Mouse (Mus musculus) gastrocnemius, postnatal 25 days (tissue): ENCODE measurements around the gene Ints1. TPM values are rescaled to one million over a fixed set of nuclear protein-coding genes. Genes with fewer than 3 reads are reported as not detected.
A peak's percentile ranks its signal among the peaks of the same experiment; 100 is the strongest.

ENCODE experiments used
- DNase-seq: peaks from one replicate; pipeline ENCODE4 v3.0.0; 2022
- total RNA-seq, 2 experiments: library from RNA; stranded (reverse); gene quantifications; 1 replicate in 1 of 2; 2 replicates in 1 of 2; pipeline ENCODE4 v1.2.3; 2021

Ints1 gene
- total RNA-seq, 2 experiments from 2014 or later, result 25.6 to 32.1 TPM

GRCm38 (mm10) chr5:139801231-139801630 is 25.8 kb upstream of the Ints1 start:
- no peak for DNase-seq

GRCm38 (mm10) chr5:139799801-139800590 is 24.5 kb upstream of the Ints1 start:
- no peak for DNase-seq

GRCm38 (mm10) chr5:139799041-139799440 is 23.6 kb upstream of the Ints1 start:
- DNase-seq, result no peak

GRCm38 (mm10) chr5:139798168-139798900 is 22.9 kb upstream of the Ints1 start:
- no peak for DNase-seq

GRCm38 (mm10) chr5:139797473-139798167 is 22.1 kb upstream of the Ints1 start:
- peak; percentile 82 for DNase-seq

GRCm38 (mm10) chr5:139796900-139797299 is 21.4 kb upstream of the Ints1 start:
- peak; percentile 94 for DNase-seq

- DNase-seq, result no peak
Measured at GRCm38 (mm10) chr5:139796001-139796620, 20.6 kb upstream of the Ints1 start.

GRCm38 (mm10) chr5:139794938-139795337 is 19.5 kb upstream of the Ints1 start:
- DNase-seq, result peak; percentile 55

- DNase-seq, result no peak
Measured at GRCm38 (mm10) chr5:139794137-139794536, 18.7 kb upstream of the Ints1 start.

- peak; percentile 54 for DNase-seq
Measured at GRCm38 (mm10) chr5:139793338-139794089, 18.0 kb upstream of the Ints1 start.

GRCm38 (mm10) chr5:139792966-139793337 is 17.5 kb upstream of the Ints1 start:
- DNase-seq, result no peak

- no peak for DNase-seq
Measured at GRCm38 (mm10) chr5:139792159-139792775, 16.8 kb upstream of the Ints1 start.

- peak; percentile 97 for DNase-seq
Measured at GRCm38 (mm10) chr5:139791227-139792158, 16.0 kb upstream of the Ints1 start, which contains the start of gene Mafk. Mafk (plus strand) TSS chr5:139791513.

- no peak for DNase-seq
Measured at GRCm38 (mm10) chr5:139789466-139789865, 14.0 kb upstream of the Ints1 start.

GRCm38 (mm10) chr5:139781406-139781805 is 5.9 kb upstream of the Ints1 start:
- DNase-seq, result no peak

- no peak for DNase-seq
Measured at GRCm38 (mm10) chr5:139776966-139777365, 1.5 kb upstream of the Ints1 start.

GRCm38 (mm10) chr5:139768216-139768615 is 7.3 kb downstream of the Ints1 start:
- DNase-seq, result no peak

GRCm38 (mm10) chr5:139764296-139764695 is 11.2 kb downstream of the Ints1 start:
- no peak for DNase-seq

GRCm38 (mm10) chr5:139758096-139758495 is 17.4 kb downstream of the Ints1 start:
- no peak for DNase-seq

GRCm38 (mm10) chr5:139756586-139756985 is 18.9 kb downstream of the Ints1 start:
- no peak for DNase-seq
